Mouse (Mus musculus) forebrain, embryonic 14.5 days (tissue): ENCODE measurements around the gene Haao. TPM values are rescaled to one million over a fixed set of nuclear protein-coding genes. Genes with fewer than 3 reads are reported as not detected.
"Not testable (repeated sequence)": the region's sequence is repeated elsewhere in the genome, so short reads cannot be mapped to it uniquely, and the experiment has no call there.

ENCODE experiments used
- ATAC-seq: fragments of 200-750 bp; cut with Nextera tagmentation; 2 replicates; pipeline ENCODE4 v1.8.0; 2017; ENCODE audit warnings: mild to moderate bottlenecking, moderate library complexity
- DNase-seq: peaks from one replicate; pipeline ENCODE4 v3.0.0-alpha.2; 2015; ENCODE audit warnings: low spot score
- H3K27ac ChIP-seq: fragments of 300-500 bp; sonication (generic); 2 replicates; pipeline ENCODE4 v1.5.1; 2014; ENCODE audit warnings: low read depth, mild to moderate bottlenecking, control low read depth, low read length, moderate library complexity
- H3K27me3 ChIP-seq: fragments of 300-500 bp; sonication (generic); replicated peaks from 2 replicates; pipeline ENCODE4 v1.6.1; 2014; ENCODE audit warnings: low read length, control low read depth, mixed read lengths; ENCODE audit not compliant: control insufficient read depth, insufficient read depth
- H3K36me3 ChIP-seq: fragments of 300-500 bp; sonication (generic); 2 replicates; pipeline ENCODE4 v1.6.1; 2014; ENCODE audit warnings: low read length, control low read depth; ENCODE audit not compliant: control insufficient read depth, insufficient read depth
- H3K4me1 ChIP-seq: fragments of 300-500 bp; sonication (generic); 2 replicates; pipeline ENCODE4 v1.6.1; 2014; ENCODE audit warnings: antibody characterized with exemption, low read length, control low read depth; ENCODE audit not compliant: control insufficient read depth, insufficient read depth
- H3K4me2 ChIP-seq: fragments of 300-500 bp; sonication (generic); 2 replicates; pipeline ENCODE4 v1.6.1; 2014; ENCODE audit warnings: mild to moderate bottlenecking, control low read depth, low read length
- H3K4me3 ChIP-seq: fragments of 300-500 bp; sonication (generic); 2 replicates; pipeline ENCODE4 v1.5.1; 2014; ENCODE audit warnings: low read depth, low read length, control low read depth
- H3K9ac ChIP-seq: fragments of 300-500 bp; sonication (generic); 2 replicates; pipeline ENCODE4 v1.6.1; 2014; ENCODE audit warnings: mild to moderate bottlenecking, low read length, control low read depth, moderate library complexity
- H3K9me3 ChIP-seq: fragments of 300-500 bp; sonication (generic); replicated peaks from 2 replicates; pipeline ENCODE4 v1.6.1; 2016; ENCODE audit warnings: low read length, control low read depth, mixed read lengths; ENCODE audit not compliant: control insufficient read depth
- WGBS: fragments of 180-500 bp; shearing (Covaris S2); extraction: QIAGEN DNeasy Blood & Tissue Kit; methylation state at CpG from one replicate; pipeline ENCODE4 v1.1.7; 2014; 5-methylcytosine and 5-hydroxymethylcytosine counted together
- polyA plus RNA-seq: library from polyadenylated mRNA; unstranded; fragments of >200 nt; fragmentation: Nextera tagmentation; extraction: Ambion mirVana; gene quantifications from 2 replicates; pipeline ENCODE4 v1.2.1, GENCODE M21; 2014

The Haao gene
- polyA plus RNA-seq, 1 experiment from 2014 or later = 0.53 TPM

- 59% methylated on average over 8 of the region's 8 CpGs for WGBS
- H3K36me3 ChIP-seq, H3K4me1 ChIP-seq, ATAC-seq, DNase-seq, H3K27ac ChIP-seq, H3K9me3 ChIP-seq, H3K9ac ChIP-seq, H3K27me3 ChIP-seq: not testable (repeated sequence)
- Histone ChIP-seq H3K4me2 (peak overlapping the region; percentile 79; the same call in 1 of the 2 replicates), H3K4me3 (peak overlapping the region; percentile 75)
These were observed 13.2 kb upstream of the Haao start for GRCm38 (mm10) chr17:83860968-83861367.

GRCm38 (mm10) chr17:83860224-83860623, 12.5 kb upstream of the Haao start:
- Histone ChIP-seq H3K4me3 (no peak overlapping the region), H3K36me3 (no peaks in the 10 kb centered on the region), H3K9me3 (no peaks in the 10 kb centered on the region), H3K4me1 (peaks cover 4% of the 10 kb centered on the region; the same call in 1 of the 2 replicates), H3K4me2 (no peak overlapping the region), H3K27ac (no peak overlapping the region), H3K9ac (no peak overlapping the region), H3K27me3 (no peaks in the 10 kb centered on the region)
- DNase-seq (no peak), ATAC-seq (no peak)
- WGBS = 83% methylated on average over 7 of the region's 7 CpGs

GRCm38 (mm10) chr17:83859639-83860038, 11.9 kb upstream of the Haao start:
- Histone ChIP-seq H3K9me3 (no peaks in the 10 kb centered on the region), H3K27me3 (no peaks in the 10 kb centered on the region), H3K4me1 (peaks cover 4% of the 10 kb centered on the region; the same call in 1 of the 2 replicates), H3K4me2 (no peak overlapping the region), H3K4me3 (no peak overlapping the region), H3K36me3 (no peaks in the 10 kb centered on the region), H3K27ac (no peak overlapping the region), H3K9ac (no peak overlapping the region)
- ATAC-seq = no peak
- DNase-seq = no peak
- WGBS = 82% methylated on average over 4 of the region's 4 CpGs

- H3K36me3 ChIP-seq = no peaks in the 10 kb centered on the region
- no peaks in the 10 kb centered on the region for H3K27me3 ChIP-seq
- no peak overlapping the region for H3K9ac ChIP-seq
- H3K4me1 ChIP-seq = peaks cover 4% of the 10 kb centered on the region; the same call in 1 of the 2 replicates
- ATAC-seq = no peak
- no peak for DNase-seq
- H3K9me3 ChIP-seq = no peaks in the 10 kb centered on the region
- no peak overlapping the region for H3K27ac ChIP-seq
- no peak overlapping the region for H3K4me3 ChIP-seq
- H3K4me2 ChIP-seq = no peak overlapping the region
- WGBS = 86% methylated on average over 7 of the region's 7 CpGs
These were observed 10.7 kb upstream of the Haao start for GRCm38 (mm10) chr17:83858413-83858812.

GRCm38 (mm10) chr17:83854284-83854918, 6.6 kb upstream of the Haao start:
- Histone ChIP-seq H3K9me3 (no peaks in the 10 kb centered on the region), H3K36me3 (no peaks in the 10 kb centered on the region), H3K27ac (no peak overlapping the region), H3K4me3 (no peak overlapping the region), H3K27me3 (no peaks in the 10 kb centered on the region), H3K4me1 (no peaks in the 10 kb centered on the region), H3K4me2 (no peak overlapping the region), H3K9ac (no peak overlapping the region)
- 52% methylated on average over 12 of the region's 12 CpGs for WGBS
- DNase-seq = no peak
- 0 out of 2 replicates have a peak, but pooled peaks have one; percentile 22 for ATAC-seq

- Histone ChIP-seq H3K4me2 (no peak overlapping the region), H3K4me3 (no peak overlapping the region), H3K27ac (no peak overlapping the region), H3K4me1 (0 out of 2 replicates have a peak, but pooled peaks cover 2% of the 10 kb centered on the region), H3K9me3 (no peaks in the 10 kb centered on the region), H3K9ac (no peak overlapping the region), H3K36me3 (no peaks in the 10 kb centered on the region), H3K27me3 (no peaks in the 10 kb centered on the region)
- no peak for ATAC-seq
- DNase-seq = no peak
- WGBS = 54% methylated on average over 3 of the region's 3 CpGs
These were observed 6.1 kb upstream of the Haao start for GRCm38 (mm10) chr17:83853831-83854230.

- Histone ChIP-seq H3K27me3 (no peaks in the 10 kb centered on the region), H3K36me3 (no peaks in the 10 kb centered on the region), H3K27ac (no peak overlapping the region), H3K9me3 (no peaks in the 10 kb centered on the region), H3K4me2 (no peak overlapping the region), H3K4me1 (0 out of 2 replicates have a peak, but pooled peaks cover 2% of the 10 kb centered on the region), H3K4me3 (no peak overlapping the region), H3K9ac (no peak overlapping the region)
- no peak for DNase-seq
- no peak; the same call in 1 of the 2 replicates for ATAC-seq
- WGBS = 79% methylated on average over 5 of the region's 5 CpGs
These were observed 3.1 kb upstream of the Haao start for GRCm38 (mm10) chr17:83850864-83851263.

GRCm38 (mm10) chr17:83850458-83850857, 2.7 kb upstream of the Haao start:
- ATAC-seq (peak; percentile 40; the same call in 1 of the 2 replicates), DNase-seq (peak; percentile 89)
- 0 out of 2 replicates have a peak, but pooled peaks cover 2% of the 10 kb centered on the region for H3K4me1 ChIP-seq
- no peak overlapping the region for H3K4me3 ChIP-seq
- no peak overlapping the region for H3K4me2 ChIP-seq
- WGBS = 18% methylated on average over 9 of the region's 9 CpGs
- no peaks in the 10 kb centered on the region for H3K27me3 ChIP-seq
- no peak overlapping the region for H3K9ac ChIP-seq
- no peak overlapping the region for H3K27ac ChIP-seq
- no peaks in the 10 kb centered on the region for H3K9me3 ChIP-seq
- no peaks in the 10 kb centered on the region for H3K36me3 ChIP-seq

GRCm38 (mm10) chr17:83849717-83850116, 2.0 kb upstream of the Haao start:
- DNase-seq = no peak
- Histone ChIP-seq H3K4me3 (no peak overlapping the region), H3K27ac (no peak overlapping the region), H3K9me3 (no peaks in the 10 kb centered on the region), H3K27me3 (no peaks in the 10 kb centered on the region), H3K4me2 (no peak overlapping the region), H3K4me1 (0 out of 2 replicates have a peak, but pooled peaks cover 2% of the 10 kb centered on the region), H3K36me3 (no peaks in the 10 kb centered on the region), H3K9ac (no peak overlapping the region)
- WGBS = 83% methylated on average over 5 of the region's 5 CpGs
- no peak; the same call in 1 of the 2 replicates for ATAC-seq
